Mouse (Mus musculus) forebrain, embryonic 14.5 days (tissue): ENCODE measurements around the gene Fry. TPM values are rescaled to one million over a fixed set of nuclear protein-coding genes. Genes with fewer than 3 reads are reported as not detected.

ENCODE experiments used
- ATAC-seq: fragments of 200-750 bp; cut with Nextera tagmentation; 2 replicates; pipeline ENCODE4 v1.8.0; 2017; ENCODE audit warnings: mild to moderate bottlenecking, moderate library complexity
- DNase-seq: peaks from one replicate; pipeline ENCODE4 v3.0.0-alpha.2; 2015; ENCODE audit warnings: low spot score
- H3K27ac ChIP-seq: fragments of 300-500 bp; sonication (generic); 2 replicates; pipeline ENCODE4 v1.5.1; 2014; ENCODE audit warnings: low read depth, mild to moderate bottlenecking, control low read depth, low read length, moderate library complexity
- H3K27me3 ChIP-seq: fragments of 300-500 bp; sonication (generic); replicated peaks from 2 replicates; pipeline ENCODE4 v1.6.1; 2014; ENCODE audit warnings: low read length, control low read depth, mixed read lengths; ENCODE audit not compliant: control insufficient read depth, insufficient read depth
- H3K36me3 ChIP-seq: fragments of 300-500 bp; sonication (generic); 2 replicates; pipeline ENCODE4 v1.6.1; 2014; ENCODE audit warnings: low read length, control low read depth; ENCODE audit not compliant: control insufficient read depth, insufficient read depth
- H3K4me1 ChIP-seq: fragments of 300-500 bp; sonication (generic); 2 replicates; pipeline ENCODE4 v1.6.1; 2014; ENCODE audit warnings: antibody characterized with exemption, low read length, control low read depth; ENCODE audit not compliant: control insufficient read depth, insufficient read depth
- H3K4me2 ChIP-seq: fragments of 300-500 bp; sonication (generic); 2 replicates; pipeline ENCODE4 v1.6.1; 2014; ENCODE audit warnings: mild to moderate bottlenecking, control low read depth, low read length
- H3K4me3 ChIP-seq: fragments of 300-500 bp; sonication (generic); 2 replicates; pipeline ENCODE4 v1.5.1; 2014; ENCODE audit warnings: low read depth, low read length, control low read depth
- H3K9ac ChIP-seq: fragments of 300-500 bp; sonication (generic); 2 replicates; pipeline ENCODE4 v1.6.1; 2014; ENCODE audit warnings: mild to moderate bottlenecking, low read length, control low read depth, moderate library complexity
- H3K9me3 ChIP-seq: fragments of 300-500 bp; sonication (generic); replicated peaks from 2 replicates; pipeline ENCODE4 v1.6.1; 2016; ENCODE audit warnings: low read length, control low read depth, mixed read lengths; ENCODE audit not compliant: control insufficient read depth
- WGBS: fragments of 180-500 bp; shearing (Covaris S2); extraction: QIAGEN DNeasy Blood & Tissue Kit; methylation state at CpG from one replicate; pipeline ENCODE4 v1.1.7; 2014; 5-methylcytosine and 5-hydroxymethylcytosine counted together
- polyA plus RNA-seq: library from polyadenylated mRNA; unstranded; fragments of >200 nt; fragmentation: Nextera tagmentation; extraction: Ambion mirVana; gene quantifications from 2 replicates; pipeline ENCODE4 v1.2.1, GENCODE M21; 2014

The Fry gene
- polyA plus RNA-seq, 1 experiment from 2014 or later, result 27.4 TPM

DNA sequence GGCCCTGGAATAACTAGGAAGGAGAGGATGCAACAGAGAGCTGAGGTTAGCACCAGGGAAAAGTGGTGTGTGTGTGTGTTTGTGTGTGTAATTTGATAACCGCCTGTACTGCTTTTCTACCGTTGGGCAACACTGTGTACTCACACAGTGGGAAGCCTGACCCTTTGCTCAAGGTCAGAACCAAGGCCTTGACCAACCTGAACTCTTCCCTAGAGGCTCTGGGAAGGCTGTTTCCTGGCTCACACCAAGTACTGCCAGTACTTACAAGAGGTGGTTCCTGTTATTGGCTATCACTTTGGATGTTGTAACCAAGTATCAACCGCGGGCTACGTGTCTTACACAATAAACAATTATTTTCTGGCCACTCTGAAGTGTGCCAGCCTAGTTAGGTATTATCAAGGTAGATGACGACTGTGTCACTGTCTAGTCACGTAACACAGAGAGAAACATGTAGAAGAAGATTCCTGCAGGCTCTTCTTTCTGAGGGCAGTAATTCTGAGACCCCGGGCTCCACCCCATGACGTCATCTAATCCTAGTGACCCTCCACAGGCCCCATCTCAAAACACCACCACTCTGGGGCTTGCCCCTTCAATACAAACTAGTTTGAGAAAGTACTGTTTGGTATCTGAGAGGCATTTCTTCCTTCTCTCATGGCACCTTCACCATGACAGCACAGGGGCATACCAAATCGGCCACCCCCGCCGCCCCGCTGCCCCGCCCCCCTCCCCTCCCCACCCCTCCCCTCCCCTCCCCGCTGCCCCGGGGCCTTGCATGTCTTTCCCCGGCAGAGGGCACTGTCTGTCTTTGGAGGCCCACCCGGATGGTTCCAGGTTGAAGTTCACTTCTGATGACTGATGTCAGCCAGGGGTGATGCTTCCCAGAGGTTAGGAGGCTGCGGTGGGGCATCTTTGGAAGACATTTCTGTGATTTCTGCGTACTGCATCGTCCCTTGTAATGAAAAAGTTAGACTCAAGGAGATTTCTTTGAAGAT lies 114.0 kb downstream of the Fry start:
- H3K9ac ChIP-seq, result no peak overlapping the region
- no peaks in the 10 kb centered on the region for H3K9me3 ChIP-seq
- no peak overlapping the region for H3K4me2 ChIP-seq
- H3K4me3 ChIP-seq, result no peak overlapping the region
- peak; percentile 62 for ATAC-seq
- no peaks in the 10 kb centered on the region for H3K36me3 ChIP-seq
- H3K4me1 ChIP-seq, result no peaks in the 10 kb centered on the region
- H3K27me3 ChIP-seq, result no peaks in the 10 kb centered on the region
- DNase-seq, result peak; percentile 37
- WGBS, result 46% methylated on average over 15 of the region's 21 CpGs
- H3K27ac ChIP-seq, result no peak overlapping the region

DNA sequence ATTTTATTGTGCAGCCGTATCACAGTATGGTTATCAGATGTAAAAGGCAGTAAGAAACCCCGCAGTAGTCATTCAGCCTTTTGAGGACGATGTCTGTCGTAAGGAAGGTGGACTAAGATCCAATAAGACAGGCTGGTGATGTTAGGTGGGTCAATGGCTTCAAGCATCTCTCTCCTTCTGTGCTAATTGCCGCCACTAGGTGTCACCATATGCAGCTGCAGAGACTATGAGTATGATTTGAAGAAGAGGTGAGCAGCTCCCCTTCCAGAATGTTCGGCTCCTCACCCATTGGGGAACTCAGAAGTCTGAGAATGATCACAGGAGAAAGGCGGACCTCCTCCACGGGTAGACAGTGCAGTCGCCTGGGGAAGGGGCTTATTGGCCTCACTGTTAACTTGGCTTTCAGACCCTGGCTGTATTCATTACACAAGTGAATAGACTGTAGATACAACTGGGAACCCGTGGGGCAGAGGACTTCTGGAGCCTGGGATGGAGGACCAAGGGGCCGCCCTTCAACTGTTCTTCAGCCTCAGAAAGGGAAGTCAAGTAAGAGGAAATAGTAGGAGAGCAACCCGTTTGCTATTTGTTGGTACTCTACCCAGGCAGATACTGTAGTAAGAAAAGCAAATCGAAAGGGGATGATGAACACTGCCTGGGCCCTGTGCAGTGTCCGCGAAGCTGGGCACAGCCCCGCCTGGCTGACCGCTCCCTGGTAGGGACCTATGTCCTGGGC lies 114.9 kb downstream of the Fry start:
- H3K27ac ChIP-seq, result no peak overlapping the region
- DNase-seq (peak; percentile 78), ATAC-seq (peak; percentile 83)
- WGBS, result 57% methylated on average over 17 of the region's 17 CpGs
- no peak overlapping the region for H3K9ac ChIP-seq
- no peak overlapping the region for H3K4me2 ChIP-seq
- no peak overlapping the region for H3K4me3 ChIP-seq
- no peaks in the 10 kb centered on the region for H3K4me1 ChIP-seq
- no peaks in the 10 kb centered on the region for H3K27me3 ChIP-seq
- no peaks in the 10 kb centered on the region for H3K36me3 ChIP-seq
- no peaks in the 10 kb centered on the region for H3K9me3 ChIP-seq

DNA sequence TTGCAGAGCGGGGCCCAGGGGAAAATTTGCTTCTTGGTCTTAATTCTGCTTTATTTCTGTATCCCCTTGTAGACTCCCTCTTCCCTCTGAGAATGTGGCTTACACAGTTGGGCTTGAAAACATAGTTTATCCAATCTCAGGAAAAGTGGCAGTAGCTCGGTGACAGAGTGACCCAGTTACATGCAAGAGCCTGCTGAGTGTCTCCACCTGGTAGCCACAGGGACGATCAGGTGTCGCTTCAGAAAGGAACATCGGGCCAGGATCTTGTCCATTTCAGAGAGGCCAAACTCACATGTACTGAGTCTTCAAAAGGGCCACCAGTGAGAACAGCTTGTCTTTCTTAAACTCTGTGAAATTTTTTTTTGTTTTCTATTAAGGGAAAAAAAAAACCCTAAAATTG lies 117.5 kb downstream of the Fry start:
- DNase-seq (no peak), ATAC-seq (no peak)
- Histone ChIP-seq H3K36me3 (no peaks in the 10 kb centered on the region), H3K9me3 (no peaks in the 10 kb centered on the region), H3K4me2 (no peak overlapping the region), H3K4me3 (no peak overlapping the region), H3K27ac (no peak overlapping the region), H3K9ac (no peak overlapping the region), H3K27me3 (no peaks in the 10 kb centered on the region), H3K4me1 (no peaks in the 10 kb centered on the region)
- 93% methylated on average over 5 of the region's 5 CpGs for WGBS

DNA sequence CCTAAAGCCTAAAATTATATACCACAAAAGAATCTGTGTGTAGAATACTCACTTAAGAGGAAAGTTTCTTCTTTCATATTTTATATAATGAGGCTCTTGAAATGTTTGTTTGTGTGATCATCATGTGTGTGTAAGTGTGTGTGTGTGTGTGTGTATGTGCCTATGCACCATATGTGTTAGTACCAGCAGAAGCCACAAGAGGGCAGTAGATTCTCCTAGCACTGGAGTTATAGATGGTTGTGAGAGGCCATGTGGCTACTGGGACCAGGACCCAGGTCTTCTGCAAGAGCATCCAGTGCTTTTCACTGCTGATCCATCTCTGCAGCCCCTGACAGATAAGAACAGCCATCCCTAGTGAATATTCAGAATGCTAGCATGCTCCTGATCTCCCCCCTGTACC lies 118.2 kb downstream of the Fry start:
- ATAC-seq (no peak), DNase-seq (no peak)
- Histone ChIP-seq H3K36me3 (no peaks in the 10 kb centered on the region), H3K27ac (no peak overlapping the region), H3K4me3 (no peak overlapping the region), H3K9me3 (no peaks in the 10 kb centered on the region), H3K4me2 (no peak overlapping the region), H3K9ac (no peak overlapping the region), H3K27me3 (no peaks in the 10 kb centered on the region), H3K4me1 (no peaks in the 10 kb centered on the region)

DNA sequence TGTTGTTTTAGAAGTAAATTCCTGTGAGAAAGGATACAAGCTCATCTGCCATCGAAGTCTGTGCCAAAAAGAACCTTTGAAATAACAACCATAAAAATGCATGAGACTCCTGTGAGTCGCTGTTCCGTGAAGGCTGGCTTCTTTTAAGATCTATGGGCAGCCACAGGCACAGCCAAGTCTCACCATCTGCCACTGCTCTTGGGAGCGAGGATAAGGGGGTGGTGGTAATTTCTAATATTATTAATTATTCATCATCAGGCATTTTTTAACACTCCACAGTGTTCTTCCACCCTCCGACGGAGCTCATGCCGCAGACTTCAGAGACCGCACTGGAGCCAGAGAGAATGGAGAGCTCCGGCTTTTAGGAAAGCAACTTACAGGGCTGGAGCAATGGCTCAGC lies 123.2 kb downstream of the Fry start:
- Histone ChIP-seq H3K9ac (no peak overlapping the region), H3K9me3 (no peaks in the 10 kb centered on the region), H3K36me3 (no peaks in the 10 kb centered on the region), H3K4me2 (no peak overlapping the region), H3K27me3 (no peaks in the 10 kb centered on the region), H3K4me1 (no peaks in the 10 kb centered on the region), H3K27ac (no peak overlapping the region), H3K4me3 (no peak overlapping the region)
- ATAC-seq (peak; percentile 70; the same call in 1 of the 2 replicates), DNase-seq (peak; percentile 62)
- WGBS, result 77% methylated on average over 9 of the region's 9 CpGs

DNA sequence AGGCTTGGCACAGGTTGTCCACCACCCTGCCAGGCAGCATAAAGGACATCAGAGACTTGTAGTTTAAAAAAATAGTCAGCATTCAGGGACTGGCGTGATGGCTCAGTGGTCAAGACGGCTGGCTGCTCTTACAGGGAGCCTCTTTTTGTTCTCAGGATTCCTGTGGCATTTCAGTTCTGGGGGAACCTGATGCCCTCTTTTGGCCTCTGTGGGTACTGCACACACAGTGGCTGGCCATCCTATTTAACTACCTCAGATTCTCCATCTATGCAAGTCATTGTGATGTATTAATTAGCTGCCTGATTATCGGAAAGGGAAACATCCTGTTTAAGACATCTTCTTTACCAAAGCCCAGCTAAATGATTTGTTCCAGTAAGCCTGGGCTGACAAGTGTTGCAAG lies 128.3 kb downstream of the Fry start:
- H3K4me1 ChIP-seq, result no peaks in the 10 kb centered on the region
- no peaks in the 10 kb centered on the region for H3K27me3 ChIP-seq
- H3K4me2 ChIP-seq, result no peak overlapping the region
- no peak overlapping the region for H3K4me3 ChIP-seq
- H3K9me3 ChIP-seq, result no peaks in the 10 kb centered on the region
- ATAC-seq (no peak), DNase-seq (no peak)
- H3K36me3 ChIP-seq, result no peaks in the 10 kb centered on the region
- WGBS, result 80% methylated on average over 3 of the region's 3 CpGs
- H3K9ac ChIP-seq, result no peak overlapping the region
- H3K27ac ChIP-seq, result no peak overlapping the region

DNA sequence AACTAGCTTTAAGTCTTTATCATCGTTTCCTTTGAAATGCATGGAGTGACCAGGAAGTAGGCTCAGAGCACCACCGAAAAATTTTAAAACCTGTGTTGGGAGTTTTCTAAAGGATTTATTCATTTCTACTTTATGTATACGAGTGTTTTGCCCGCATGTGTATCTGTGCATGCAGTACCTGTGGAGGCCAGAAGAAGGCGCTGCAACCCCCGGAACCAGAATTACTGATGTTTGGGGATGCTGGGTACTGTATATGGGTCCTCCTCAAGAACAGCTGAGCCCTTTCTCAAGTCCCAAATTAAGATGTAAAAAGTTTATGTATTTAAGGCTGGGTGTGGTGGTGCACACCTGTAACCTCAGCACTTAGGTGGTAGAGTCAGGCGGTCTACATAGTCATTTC lies 139.3 kb downstream of the Fry start:
- Histone ChIP-seq H3K27ac (no peak overlapping the region), H3K4me1 (peaks cover 3% of the 10 kb centered on the region), H3K9ac (no peak overlapping the region), H3K36me3 (no peaks in the 10 kb centered on the region), H3K27me3 (no peaks in the 10 kb centered on the region), H3K9me3 (no peaks in the 10 kb centered on the region), H3K4me3 (no peak overlapping the region), H3K4me2 (no peak overlapping the region)
- ATAC-seq (no peak), DNase-seq (no peak)
- 88% methylated on average over 7 of the region's 7 CpGs for WGBS

DNA sequence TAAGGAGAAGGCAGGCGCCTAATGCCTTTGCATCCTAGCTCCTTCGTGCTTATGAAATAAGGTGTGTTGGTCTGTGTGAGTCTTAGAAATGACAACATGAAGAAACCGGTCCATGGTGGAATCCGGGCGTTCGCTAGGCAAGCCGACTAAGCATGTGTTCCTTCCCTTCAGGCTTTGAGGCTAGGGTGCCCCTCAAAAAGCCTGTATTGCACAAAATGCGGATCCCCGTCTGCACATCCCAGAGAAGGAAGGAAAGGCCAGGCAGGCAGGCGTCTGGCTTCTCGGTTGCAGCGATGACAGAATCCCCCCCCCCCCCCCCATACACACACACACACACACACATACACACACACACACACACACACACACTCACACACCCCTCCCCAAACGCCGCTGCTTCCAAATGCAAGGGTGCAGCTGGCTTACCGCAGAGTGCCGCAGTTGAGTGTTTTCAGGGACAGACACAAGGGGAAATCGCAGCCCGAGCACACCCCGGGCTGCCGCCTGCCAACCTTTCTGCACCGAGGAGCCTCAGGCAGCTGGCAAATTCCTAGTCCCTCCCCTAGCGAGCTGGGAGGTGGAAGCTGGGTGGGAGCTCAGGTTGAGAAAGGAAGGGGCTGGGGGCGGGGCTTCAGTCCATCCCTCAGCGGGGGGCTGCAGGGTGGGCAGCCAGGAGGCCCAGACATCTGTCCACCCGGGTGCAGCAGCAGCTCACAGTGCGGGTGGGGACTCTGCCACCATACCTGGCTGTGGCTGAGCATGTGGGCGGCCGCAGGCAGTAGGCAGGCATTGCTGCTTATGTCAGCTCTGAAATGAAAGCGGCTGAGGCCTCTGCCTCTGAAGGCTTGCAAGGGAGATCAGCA lies 141.0 kb downstream of the Fry start:
- DNase-seq, result peak; percentile 87
- Histone ChIP-seq H3K9me3 (no peaks in the 10 kb centered on the region), H3K36me3 (no peaks in the 10 kb centered on the region), H3K4me2 (peak overlapping the region; percentile 49), H3K9ac (peak overlapping the region; percentile 56), H3K27ac (peak overlapping the region; percentile 91), H3K4me1 (peaks cover 3% of the 10 kb centered on the region), H3K4me3 (peak overlapping the region; percentile 40), H3K27me3 (no peaks in the 10 kb centered on the region)
- under 1% methylated on average over 29 of the region's 29 CpGs for WGBS
- peak; percentile 91 for ATAC-seq
